Mouse (Mus musculus): ENCODE results near the gene Dvl2. TPM values are rescaled to one million over a fixed set of nuclear protein-coding genes. Genes with fewer than 3 reads are reported as not detected.
A peak's percentile ranks its signal among the peaks of the same experiment; 100 is the strongest.

The Dvl2 gene
- polyA plus RNA-seq, 1 experiment from 2014 or later: 17.4 TPM

DNA sequence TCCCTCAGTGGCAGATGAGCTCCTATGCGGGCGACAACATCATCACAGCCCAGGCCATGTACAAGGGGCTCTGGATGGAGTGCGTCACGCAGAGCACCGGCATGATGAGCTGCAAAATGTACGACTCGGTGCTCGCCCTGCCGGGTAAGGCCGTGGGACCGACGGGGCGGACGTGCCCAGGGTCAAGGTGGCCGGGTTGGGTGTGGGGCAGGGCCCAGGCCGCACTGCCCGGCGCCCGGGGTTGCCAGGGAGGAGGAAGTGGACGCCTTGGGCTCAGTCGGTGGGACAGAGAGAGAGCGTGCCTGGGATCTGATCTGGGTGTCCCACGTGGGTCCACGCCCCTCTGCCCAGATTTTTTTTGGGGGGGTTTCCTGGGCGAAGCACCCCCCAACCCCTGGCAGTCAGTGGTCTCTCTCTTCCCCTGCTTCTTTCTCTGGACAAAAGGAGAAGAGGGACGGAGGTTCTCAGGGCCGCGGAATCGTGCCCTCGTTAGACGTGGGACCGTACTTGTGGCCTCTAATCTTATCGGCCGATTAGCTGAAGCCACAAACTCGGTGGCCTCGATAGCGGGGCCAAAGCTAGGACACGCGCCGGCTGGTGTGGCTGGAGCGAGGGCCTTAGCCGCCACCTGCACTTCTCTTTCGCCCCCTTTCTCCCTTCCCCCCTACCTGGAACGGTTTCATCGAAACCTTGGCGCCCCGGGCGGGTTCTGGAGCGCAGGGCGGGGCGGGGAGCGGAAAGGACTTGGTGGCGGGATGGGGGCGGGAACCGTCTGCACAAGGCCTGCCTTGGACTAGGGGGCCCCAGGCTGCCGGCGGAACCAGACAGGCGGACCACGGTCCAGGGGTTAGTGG is 34.2 kb upstream of the Dvl2 start:
- Histone ChIP-seq H3K9ac (peak overlapping the region; percentile 51), H3K36me3 (peaks cover 23% of the 10 kb centered on the region), H3K4me2 (peak overlapping the region; percentile 84), H3K27me3 (peaks cover 65% of the 10 kb centered on the region), H3K4me1 (replicated peaks) (peaks cover 20% of the 10 kb centered on the region), H3K4me3 (peak overlapping the region; percentile 51), H3K9me3 (replicated peaks) (no peaks in the 10 kb centered on the region), H3K27ac (no peak overlapping the region)
- 1% methylated on average over 53 of the region's 59 CpGs for WGBS
- peak; percentile 64 for ATAC-seq (replicated peaks; ENCODE audit: insufficient number of reproducible peaks, insufficient read depth, low FRiP score, low read depth)

DNA sequence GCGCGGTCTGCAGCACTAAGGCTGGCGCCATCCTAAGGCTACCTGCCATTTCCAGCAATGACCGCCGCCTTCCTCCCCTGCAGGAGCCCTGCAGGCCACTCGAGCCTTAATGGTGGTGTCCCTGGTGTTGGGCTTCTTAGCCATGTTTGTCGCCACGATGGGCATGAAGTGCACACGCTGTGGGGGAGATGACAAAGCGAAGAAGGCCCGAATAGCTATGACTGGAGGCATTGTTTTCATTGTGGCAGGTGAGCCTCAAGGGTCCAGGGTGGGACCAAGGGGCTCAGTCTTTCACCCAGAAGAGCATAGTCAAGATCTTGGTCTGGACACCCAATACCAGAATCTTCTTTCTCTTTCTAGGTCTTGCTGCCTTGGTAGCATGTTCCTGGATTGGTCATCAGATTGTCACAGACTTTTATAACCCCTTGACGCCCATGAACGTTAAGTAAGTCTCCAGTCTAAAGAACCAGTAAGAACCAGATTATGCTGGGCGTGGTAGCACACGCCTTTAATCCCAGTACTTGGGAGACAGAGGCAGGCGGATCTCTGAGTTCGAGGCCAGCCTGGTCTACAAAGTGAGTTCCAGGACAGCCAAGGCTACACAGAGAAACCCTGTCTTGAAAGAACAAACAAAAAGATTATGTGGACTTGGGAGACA is 33.4 kb upstream of the Dvl2 start:
- peaks cover 58% of the 10 kb centered on the region for H3K27me3 ChIP-seq
- H3K36me3 ChIP-seq: peaks cover 24% of the 10 kb centered on the region
- peak overlapping the region; percentile 51 for H3K4me3 ChIP-seq
- H3K4me2 ChIP-seq: peak overlapping the region; percentile 84
- peak overlapping the region; percentile 51 for H3K9ac ChIP-seq
- WGBS: 36% methylated on average over 17 of the region's 17 CpGs
- H3K4me1 ChIP-seq (replicated peaks): peaks cover 20% of the 10 kb centered on the region
- H3K9me3 ChIP-seq (replicated peaks): no peaks in the 10 kb centered on the region
- ATAC-seq (replicated peaks; ENCODE audit: insufficient number of reproducible peaks, insufficient read depth, low FRiP score, low read depth): no peak
- no peak overlapping the region for H3K27ac ChIP-seq

DNA sequence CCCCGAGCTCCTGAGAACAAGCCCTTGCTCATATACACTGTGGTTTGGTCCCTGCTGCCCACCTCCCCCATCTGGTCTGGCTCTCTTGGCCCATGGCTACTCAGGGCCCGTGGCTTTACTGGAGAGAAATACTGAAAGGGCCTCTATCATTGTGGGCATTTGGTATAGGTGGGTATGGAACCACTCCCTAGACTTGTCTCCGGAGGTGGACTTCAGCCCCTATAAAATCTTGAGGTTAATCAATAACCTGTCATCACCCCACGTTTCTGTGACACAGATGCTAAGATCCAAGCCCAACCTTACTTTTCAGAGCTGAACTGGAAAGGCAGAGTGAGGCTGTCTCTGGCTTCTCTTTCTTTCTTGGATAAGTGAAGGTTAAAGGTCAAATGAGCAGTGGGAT is 31.6 kb upstream of the Dvl2 start:
- Histone ChIP-seq H3K4me1 (replicated peaks) (peaks cover 20% of the 10 kb centered on the region), H3K27me3 (peaks cover 42% of the 10 kb centered on the region), H3K36me3 (peaks cover 40% of the 10 kb centered on the region), H3K9me3 (replicated peaks) (no peaks in the 10 kb centered on the region), H3K27ac (no peak overlapping the region), H3K9ac (no peak overlapping the region), H3K4me3 (no peak overlapping the region), H3K4me2 (no peak overlapping the region)
- WGBS: 77% methylated on average over 4 of the region's 4 CpGs
- ATAC-seq (replicated peaks; ENCODE audit: insufficient number of reproducible peaks, insufficient read depth, low FRiP score, low read depth): no peak

DNA sequence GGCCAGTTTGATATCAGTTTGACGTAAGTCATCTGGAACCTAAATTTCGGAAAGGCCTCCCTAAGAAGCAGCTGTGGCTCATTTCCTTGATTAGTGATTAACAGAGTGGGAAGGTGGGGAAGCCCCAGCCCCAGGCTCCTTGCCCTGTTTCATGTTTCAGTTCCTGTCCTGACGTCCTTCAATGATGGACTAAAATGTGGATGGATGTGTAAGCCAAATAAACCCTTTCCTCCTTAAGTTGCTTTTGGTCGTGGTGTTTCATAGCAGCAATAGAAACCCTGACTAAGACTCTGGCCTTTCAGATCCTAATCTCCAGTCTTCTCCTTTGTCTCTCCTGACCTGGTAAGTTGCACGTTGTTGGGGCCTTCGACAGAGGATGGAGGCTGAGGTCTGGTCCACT is 30.2 kb upstream of the Dvl2 start:
- WGBS: 79% methylated on average over 6 of the region's 6 CpGs
- H3K27ac ChIP-seq: no peak overlapping the region
- no peak for ATAC-seq (replicated peaks; ENCODE audit: insufficient number of reproducible peaks, insufficient read depth, low FRiP score, low read depth)
- no peaks in the 10 kb centered on the region for H3K9me3 ChIP-seq (replicated peaks)
- peaks cover 54% of the 10 kb centered on the region for H3K36me3 ChIP-seq
- peaks cover 16% of the 10 kb centered on the region for H3K4me1 ChIP-seq (replicated peaks)
- H3K9ac ChIP-seq: no peak overlapping the region
- H3K4me3 ChIP-seq: no peak overlapping the region
- H3K4me2 ChIP-seq: no peak overlapping the region
- H3K27me3 ChIP-seq: peaks cover 28% of the 10 kb centered on the region

- H3K9me3 ChIP-seq (replicated peaks): no peaks in the 10 kb centered on the region
- H3K27ac ChIP-seq: no peak overlapping the region
- H3K9ac ChIP-seq: no peak overlapping the region
- H3K27me3 ChIP-seq: peaks cover 22% of the 10 kb centered on the region
- H3K4me2 ChIP-seq: no peak overlapping the region
- peaks cover 12% of the 10 kb centered on the region for H3K4me1 ChIP-seq (replicated peaks)
- no peak overlapping the region for H3K4me3 ChIP-seq
- no peak for ATAC-seq (replicated peaks; ENCODE audit: insufficient number of reproducible peaks, insufficient read depth, low FRiP score, low read depth)
- peaks cover 58% of the 10 kb centered on the region for H3K36me3 ChIP-seq
- WGBS: 77% methylated on average over 3 of the region's 3 CpGs
Measured at GRCm38 (mm10) chr11:69970775-69971174, 29.6 kb upstream of the Dvl2 start.

DNA sequence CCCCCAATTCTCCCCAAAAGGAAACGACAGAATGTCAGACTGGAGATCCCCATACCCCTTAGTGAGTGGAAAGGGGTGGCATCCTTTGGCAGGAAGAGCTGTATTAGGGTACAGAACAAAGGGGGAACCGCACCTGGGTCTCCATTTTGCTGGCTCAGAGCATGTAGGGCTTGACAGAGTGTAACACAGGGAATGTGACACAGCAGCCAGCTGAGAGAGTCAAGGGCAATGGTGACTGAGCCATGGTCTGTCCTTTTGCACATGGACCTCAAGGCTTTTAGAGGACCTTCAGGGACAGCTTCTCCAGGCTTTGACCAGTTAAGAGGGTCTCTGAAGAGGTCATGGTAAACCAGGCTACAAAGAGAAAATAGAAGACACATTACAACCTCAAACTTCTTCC is 25.5 kb upstream of the Dvl2 start:
- no peak for ATAC-seq (replicated peaks; ENCODE audit: insufficient number of reproducible peaks, insufficient read depth, low FRiP score, low read depth)
- no peak overlapping the region for H3K27ac ChIP-seq
- no peak overlapping the region for H3K4me3 ChIP-seq
- H3K27me3 ChIP-seq: no peaks in the 10 kb centered on the region
- H3K9me3 ChIP-seq (replicated peaks): no peaks in the 10 kb centered on the region
- WGBS: 89% methylated on average over 2 of the region's 2 CpGs
- H3K9ac ChIP-seq: no peak overlapping the region
- no peak overlapping the region for H3K4me2 ChIP-seq
- H3K36me3 ChIP-seq: peaks cover 60% of the 10 kb centered on the region
- peaks cover 11% of the 10 kb centered on the region for H3K4me1 ChIP-seq (replicated peaks)

- no peaks in the 10 kb centered on the region for H3K27me3 ChIP-seq
- H3K4me3 ChIP-seq: no peak overlapping the region
- 51% methylated on average over 4 of the region's 4 CpGs for WGBS
- no peak overlapping the region for H3K27ac ChIP-seq
- H3K36me3 ChIP-seq: peaks cover 56% of the 10 kb centered on the region
- H3K4me1 ChIP-seq (replicated peaks): peaks cover 11% of the 10 kb centered on the region
- H3K9me3 ChIP-seq (replicated peaks): no peaks in the 10 kb centered on the region
- ATAC-seq (replicated peaks; ENCODE audit: insufficient number of reproducible peaks, insufficient read depth, low FRiP score, low read depth): no peak
- H3K9ac ChIP-seq: no peak overlapping the region
- no peak overlapping the region for H3K4me2 ChIP-seq
Measured at GRCm38 (mm10) chr11:69976271-69976670, 24.1 kb upstream of the Dvl2 start.

DNA sequence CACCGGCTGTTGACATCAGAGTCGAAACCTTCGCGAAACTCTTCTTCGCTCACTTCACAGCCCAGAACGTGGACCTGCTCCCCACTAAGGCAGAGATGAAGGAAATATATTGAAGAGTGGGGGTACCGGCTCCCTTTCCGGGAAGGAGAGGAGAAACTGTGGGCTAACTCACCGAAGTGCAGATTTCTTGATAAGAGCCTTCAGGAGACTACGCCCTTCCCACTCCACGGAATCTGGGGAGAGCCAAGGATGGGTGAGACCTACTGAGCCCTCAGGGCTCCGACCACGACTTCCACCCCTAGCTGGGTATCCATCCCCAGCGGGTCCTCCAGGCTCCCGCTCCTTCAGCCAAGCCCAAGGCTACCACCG is 20.6 kb upstream of the Dvl2 start:
- 2% methylated on average over 16 of the region's 16 CpGs for WGBS
- H3K4me1 ChIP-seq (replicated peaks): peaks cover 31% of the 10 kb centered on the region

GRCm38 (mm10) chr11:69980196-69981140 is 19.9 kb upstream of the Dvl2 start:
- H3K9me3 ChIP-seq (replicated peaks): no peaks in the 10 kb centered on the region
- H3K36me3 ChIP-seq: peaks cover 36% of the 10 kb centered on the region
- no peaks in the 10 kb centered on the region for H3K27me3 ChIP-seq
- H3K4me3 ChIP-seq: peak overlapping the region; percentile 98
- H3K27ac ChIP-seq: peak overlapping the region; percentile 100
- WGBS: under 1% methylated on average over 59 of the region's 60 CpGs
- peak overlapping the region; percentile 89 for H3K4me2 ChIP-seq
- peak; percentile 97 for ATAC-seq (replicated peaks; ENCODE audit: insufficient number of reproducible peaks, insufficient read depth, low FRiP score, low read depth)
- H3K9ac ChIP-seq: peak overlapping the region; percentile 100
- peaks cover 31% of the 10 kb centered on the region for H3K4me1 ChIP-seq (replicated peaks)

More for the DNA sequence above, 20.6 kb upstream of the Dvl2 start:
- Histone ChIP-seq H3K27ac (peak overlapping the region; percentile 100), H3K4me2 (peak overlapping the region; percentile 89), H3K4me3 (peak overlapping the region; percentile 98), H3K27me3 (no peaks in the 10 kb centered on the region), H3K9ac (peak overlapping the region; percentile 85), H3K9me3 (replicated peaks) (no peaks in the 10 kb centered on the region), H3K36me3 (peaks cover 36% of the 10 kb centered on the region)
- ATAC-seq (replicated peaks; ENCODE audit: insufficient number of reproducible peaks, insufficient read depth, low FRiP score, low read depth): no peak

DNA sequence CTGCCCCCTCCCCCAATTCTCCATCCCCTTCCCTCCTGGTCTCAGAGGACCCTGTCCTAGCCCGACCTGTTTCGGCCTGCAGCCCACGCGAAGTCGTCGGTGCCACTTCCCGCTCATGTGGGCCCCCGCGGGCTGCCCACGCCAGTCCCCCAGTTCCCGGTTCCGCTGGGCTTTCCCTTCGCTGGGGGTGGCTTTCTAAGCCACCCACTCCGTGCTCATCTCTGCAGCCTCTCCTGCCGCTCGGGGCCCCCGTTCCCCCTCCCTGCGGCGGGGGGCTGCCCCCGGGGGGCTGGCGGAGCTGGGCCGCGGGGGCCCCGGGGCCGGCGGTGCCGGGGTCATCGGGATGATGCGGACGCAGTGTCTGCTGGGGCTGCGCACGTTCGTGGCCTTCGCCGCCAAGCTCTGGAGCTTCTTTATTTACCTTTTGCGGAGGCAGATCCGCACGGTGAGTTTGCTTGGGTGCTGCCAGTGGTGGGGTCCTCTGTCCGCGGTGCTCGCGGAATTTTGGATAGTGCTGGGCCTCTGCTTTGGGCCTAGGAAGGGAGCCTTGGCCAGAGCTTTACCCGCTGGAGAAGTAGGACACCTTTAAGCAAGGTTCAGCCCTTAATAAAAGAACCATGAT is 19.1 kb upstream of the Dvl2 start, which contains the start of gene Ctdnep1:
Gene Ctdnep1 (plus strand): TSS at position 16 of the 622 bp plus-strand sequence.
- peak within 1 kb of the TSS; percentile 100 for H3K9ac ChIP-seq
- no peaks in the 10 kb centered on the region for H3K27me3 ChIP-seq
- peaks cover 36% of the 10 kb centered on the region for H3K36me3 ChIP-seq
- H3K4me1 ChIP-seq (replicated peaks): peaks cover 31% of the 10 kb centered on the region
- peak within 1 kb of the TSS; percentile 89 for H3K4me2 ChIP-seq
- peak within 1 kb of the TSS; percentile 100 for H3K27ac ChIP-seq
- WGBS: under 1% methylated on average over 40 of the region's 43 CpGs
- no peak for ATAC-seq (replicated peaks; ENCODE audit: insufficient number of reproducible peaks, insufficient read depth, low FRiP score, low read depth)
- peak within 1 kb of the TSS; percentile 98 for H3K4me3 ChIP-seq
- H3K9me3 ChIP-seq (replicated peaks): no peaks in the 10 kb centered on the region
